Mouse (Mus musculus) lung, postnatal 14 days (tissue): ENCODE measurements around the gene Slc44a1.
A peak's percentile ranks its signal among the peaks of the same experiment; 100 is the strongest.

Experiments
- DNase-seq: peaks from one replicate; pipeline ENCODE4 v3.0.0; 2021

Gene Slc44a1

DNA sequence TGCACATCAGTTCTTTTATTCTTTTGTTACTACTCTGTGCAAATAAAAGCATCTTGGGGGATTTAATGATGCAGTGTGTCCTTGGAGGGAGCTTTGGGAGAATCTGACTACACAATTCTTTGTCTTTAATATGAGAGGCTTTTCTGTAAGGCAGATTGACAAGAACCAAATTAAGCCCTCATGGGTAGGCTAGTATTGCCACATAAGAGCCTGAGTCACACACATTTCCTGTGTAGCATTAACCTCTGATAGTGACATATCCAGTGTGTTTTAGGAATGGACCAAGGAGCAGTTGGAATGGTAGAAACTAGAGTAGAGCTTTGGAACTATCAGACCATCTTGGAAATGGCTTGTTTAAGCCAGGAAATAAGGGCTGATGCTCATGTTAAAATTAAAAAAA is 33.9 kb downstream of the Slc44a1 start:
- DNase-seq: no peak

DNA sequence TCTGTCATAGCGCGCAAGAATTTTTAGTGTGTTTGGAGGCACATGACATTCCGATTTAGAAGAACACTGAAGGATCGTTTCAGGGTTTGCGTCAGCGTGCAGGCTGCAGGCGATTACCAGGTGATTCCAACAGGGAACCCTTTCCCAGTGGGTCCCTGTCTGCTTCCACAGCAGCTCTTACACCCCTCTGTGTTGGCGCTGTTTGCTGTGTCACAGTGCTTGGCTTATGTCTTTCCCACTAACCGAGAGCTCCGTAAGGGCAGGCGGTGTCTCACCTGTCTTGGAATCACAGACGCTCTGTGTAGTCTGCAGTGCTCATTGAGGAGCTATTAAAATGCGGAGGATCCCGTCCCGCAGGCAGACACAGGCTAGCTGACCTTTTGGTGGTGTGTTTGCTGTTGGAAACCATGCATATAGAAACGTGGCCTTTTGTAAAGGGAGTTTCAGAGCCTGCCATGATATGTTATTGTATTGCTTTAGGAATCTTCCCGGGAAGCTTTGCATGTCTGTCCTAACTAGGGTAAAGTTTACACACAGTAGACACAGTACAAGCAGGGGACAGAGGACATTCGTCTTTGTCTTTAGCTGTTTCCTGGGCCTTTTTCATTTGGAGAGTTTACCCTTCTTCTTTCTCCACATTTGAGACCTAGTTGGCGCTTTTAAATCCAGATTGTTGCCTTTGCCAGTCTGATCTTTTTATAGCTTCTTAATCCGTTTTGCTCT is 35.2 kb downstream of the Slc44a1 start:
- DNase-seq: no peak

DNA sequence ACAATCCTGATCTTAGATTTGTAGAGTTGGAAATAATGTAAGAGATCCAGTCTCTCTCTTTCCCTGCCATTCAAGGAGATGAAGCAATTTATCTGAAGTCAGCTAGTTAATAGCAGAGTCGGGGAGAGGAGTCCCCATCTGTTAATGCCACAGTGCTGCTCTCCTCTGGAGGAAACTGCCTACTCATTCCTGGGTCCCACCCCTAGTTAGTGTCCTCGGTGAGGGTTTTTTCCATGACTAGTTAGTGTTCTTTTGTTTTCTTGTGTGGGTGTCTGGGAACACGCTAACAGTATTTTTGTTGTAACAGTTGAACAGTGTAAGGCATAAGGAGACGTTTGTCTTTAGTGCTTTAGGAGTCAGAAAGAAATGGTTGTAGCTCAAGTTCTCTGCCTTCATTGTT is 38.4 kb downstream of the Slc44a1 start:
- DNase-seq: no peak

- no peak for DNase-seq
These were observed 47.3 kb downstream of the Slc44a1 start for GRCm38 (mm10) chr4:53487216-53488188.

DNA sequence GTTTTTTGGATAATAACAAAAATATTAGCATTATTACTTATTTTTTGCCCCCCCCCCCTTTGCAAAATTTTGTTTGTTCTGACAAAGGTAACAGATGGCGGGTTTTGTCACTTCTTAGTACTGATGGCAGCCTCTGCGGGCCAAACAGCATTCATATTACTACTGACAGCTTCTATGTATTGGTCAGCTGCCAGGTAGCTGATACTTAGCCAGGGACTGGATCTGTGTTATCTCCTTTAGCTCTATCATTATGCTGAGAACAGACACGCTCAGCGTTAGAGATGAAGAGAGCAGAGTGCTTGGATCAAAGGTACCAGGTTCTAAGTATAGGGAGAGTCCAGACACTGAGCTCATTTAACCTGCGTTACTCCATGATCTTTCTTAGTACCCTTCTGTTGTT is 48.6 kb downstream of the Slc44a1 start:
- DNase-seq: no peak

DNA sequence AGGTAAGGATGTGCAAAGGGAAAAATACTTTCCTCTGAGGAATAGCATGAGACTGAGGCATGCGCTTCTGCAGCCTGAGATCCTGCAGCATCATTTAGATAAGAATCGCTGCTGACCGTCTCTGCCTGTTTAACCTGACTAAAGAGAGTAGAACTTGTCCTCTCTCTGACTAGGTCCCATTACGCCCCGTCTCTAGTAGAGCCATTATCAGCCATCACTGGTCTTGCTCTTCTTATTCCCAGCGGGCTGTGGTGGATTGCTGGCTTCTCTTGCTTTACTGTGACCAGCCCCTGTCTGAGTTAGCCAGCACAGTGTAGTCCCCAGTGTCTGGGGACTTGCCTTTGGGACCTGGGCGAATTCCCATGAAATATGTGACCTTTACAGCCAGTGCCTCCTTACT is 50.2 kb downstream of the Slc44a1 start:
- no peak for DNase-seq

GRCm38 (mm10) chr4:53491269-53491668 is 51.1 kb downstream of the Slc44a1 start:
- DNase-seq: peak; percentile 23

GRCm38 (mm10) chr4:53495646-53496045 is 55.4 kb downstream of the Slc44a1 start:
- no peak for DNase-seq

- DNase-seq: no peak
These were observed 62.6 kb downstream of the Slc44a1 start for GRCm38 (mm10) chr4:53502764-53503163.

- DNase-seq: peak; percentile 25
These were observed 72.1 kb downstream of the Slc44a1 start for GRCm38 (mm10) chr4:53512131-53512916.

DNA sequence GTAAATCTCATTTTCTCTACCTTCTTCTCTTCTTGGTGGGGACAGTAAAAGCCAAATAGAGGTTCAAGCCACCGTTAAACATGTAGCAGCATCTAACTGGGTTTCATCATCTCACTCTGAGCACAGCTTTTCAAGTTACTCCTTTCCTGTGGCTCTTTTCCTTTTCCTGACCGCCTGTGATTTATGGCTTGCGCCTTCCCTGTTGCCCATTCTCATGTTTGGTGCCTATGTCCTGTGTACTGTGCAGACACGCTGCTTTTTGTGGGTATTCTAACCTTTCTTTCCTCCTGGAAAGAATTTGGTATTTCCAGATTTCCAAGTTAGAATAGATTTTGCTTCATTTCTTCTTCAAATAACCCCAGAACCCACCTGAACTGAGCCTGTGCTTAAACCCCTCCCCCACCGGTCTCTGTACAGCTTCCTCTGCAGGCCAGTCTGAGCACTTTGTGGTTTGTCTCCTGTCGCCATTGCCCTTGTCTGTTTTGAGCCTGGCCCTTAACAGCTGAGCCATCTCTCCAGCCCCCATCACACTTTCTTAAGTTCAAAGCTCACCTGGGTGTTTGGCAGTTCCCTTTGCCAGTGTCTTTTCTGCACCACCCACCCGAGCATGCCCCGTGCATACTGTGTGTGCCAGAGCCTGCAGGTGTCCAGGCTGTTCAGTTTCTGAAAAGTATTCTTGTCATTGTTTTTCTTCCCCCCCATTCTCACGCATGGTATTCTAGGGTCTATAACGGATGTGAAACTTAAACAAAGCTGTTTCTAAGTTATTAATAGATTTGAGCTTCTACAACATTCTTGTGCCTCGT is 73.3 kb downstream of the Slc44a1 start:
- DNase-seq: no peak

DNA sequence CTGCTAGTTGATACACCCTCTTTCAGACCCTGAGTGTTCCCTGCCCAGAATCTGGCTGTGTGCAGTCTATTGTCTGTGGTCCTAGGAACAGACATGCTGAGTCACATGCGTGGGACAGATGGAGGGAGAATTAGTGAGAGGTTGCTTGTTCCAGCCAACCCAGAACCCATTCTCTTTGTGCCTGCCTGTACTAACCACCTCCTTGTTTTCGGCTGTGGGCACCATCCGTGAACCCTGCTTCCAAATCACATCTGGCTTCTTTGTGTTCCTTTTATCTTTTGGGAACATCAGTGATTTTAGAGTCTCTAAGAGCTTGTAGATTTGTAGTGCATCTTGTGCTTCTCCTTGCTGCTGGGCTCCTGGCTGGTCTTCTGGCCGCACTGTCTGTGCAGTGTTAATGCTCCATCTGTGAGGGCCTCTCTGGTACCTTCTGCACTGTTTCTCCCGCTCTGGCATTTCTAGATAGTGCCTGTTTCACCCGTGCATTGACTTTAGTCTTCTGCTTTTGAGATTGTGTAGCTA is 75.9 kb downstream of the Slc44a1 start:
- DNase-seq: no peak

DNA sequence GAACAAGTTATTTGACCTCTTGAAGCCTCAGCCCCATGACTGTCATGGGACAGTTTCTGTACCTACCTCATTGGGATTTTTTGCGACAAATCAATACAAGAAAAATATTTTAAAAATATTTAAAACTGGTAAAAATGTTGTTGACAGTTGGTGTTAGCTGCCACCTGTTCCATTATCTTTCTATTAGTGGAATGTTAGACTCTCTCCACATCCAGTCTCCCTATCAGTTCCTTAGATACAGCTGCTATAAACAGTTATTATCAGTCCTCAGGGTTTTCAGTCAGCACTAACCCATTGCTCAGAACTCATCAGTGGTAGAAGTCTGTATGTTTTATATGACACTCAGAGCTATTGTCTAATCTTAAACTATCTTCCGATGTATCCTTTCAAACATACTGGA is 79.2 kb downstream of the Slc44a1 start:
- DNase-seq: no peak

GRCm38 (mm10) chr4:53521028-53521427 is 80.8 kb downstream of the Slc44a1 start:
- DNase-seq: no peak

GRCm38 (mm10) chr4:53522655-53523054 is 82.4 kb downstream of the Slc44a1 start:
- DNase-seq: no peak

- no peak for DNase-seq
These were observed 85.3 kb downstream of the Slc44a1 start for GRCm38 (mm10) chr4:53525503-53525902.

DNA sequence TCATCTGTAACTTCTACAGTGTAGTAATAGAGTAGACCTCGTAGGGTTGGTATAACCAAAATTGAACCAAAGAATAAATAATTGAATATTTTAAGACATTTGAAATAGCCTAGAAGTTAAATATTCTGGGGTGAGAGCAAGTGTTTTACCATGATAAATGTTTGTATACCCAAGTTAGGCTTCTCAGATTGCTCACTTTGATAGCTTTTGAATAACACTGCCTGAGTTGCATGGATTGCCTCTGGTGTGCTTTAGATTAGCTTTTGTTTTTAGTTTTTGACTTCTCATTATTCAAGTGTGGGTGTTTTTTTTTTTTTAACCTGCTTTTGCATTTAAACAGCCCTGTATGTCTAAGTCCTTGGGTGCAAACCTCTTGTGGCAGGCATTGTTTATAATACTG is 85.8 kb downstream of the Slc44a1 start:
- DNase-seq: no peak

DNA sequence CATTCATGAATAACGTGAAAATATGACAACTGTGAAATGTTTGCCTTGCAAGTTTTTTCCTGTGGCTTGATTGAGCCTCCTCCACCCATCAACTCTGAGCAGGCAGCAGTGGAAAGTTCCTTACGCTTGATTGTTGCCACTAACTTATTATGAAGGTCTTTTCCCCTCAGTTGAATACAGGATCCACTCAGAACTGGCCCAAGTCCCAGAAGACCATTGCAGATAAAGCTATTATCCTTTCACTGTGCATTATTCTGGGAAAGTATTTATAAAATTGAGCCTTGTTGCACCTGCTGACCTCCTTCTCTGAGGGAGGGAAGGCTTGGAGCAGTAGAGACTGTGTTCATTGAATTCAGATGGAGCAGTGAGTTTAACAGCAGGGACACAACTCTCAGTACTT is 86.2 kb downstream of the Slc44a1 start:
- no peak for DNase-seq

DNA sequence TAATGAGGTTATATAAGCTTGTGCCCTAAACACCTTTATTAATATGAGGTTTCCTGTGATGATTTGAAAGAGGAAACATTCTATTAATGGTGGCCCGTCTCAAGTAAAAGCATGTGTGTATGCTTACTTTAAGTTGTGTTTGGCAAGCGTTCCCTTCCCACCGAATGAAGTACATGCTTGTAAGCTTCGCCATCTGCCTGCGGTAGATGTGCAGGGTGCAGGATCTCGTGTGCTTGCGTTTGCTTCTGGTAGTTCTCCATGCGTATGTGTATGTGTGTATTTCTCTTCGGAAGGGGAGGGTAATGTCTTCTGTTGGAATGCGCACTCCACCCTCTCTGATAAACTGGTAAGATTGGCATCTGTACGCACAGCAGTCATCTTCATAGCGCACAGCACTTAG is 95.6 kb downstream of the Slc44a1 start:
- no peak for DNase-seq

- no peak for DNase-seq
These were observed 96.9 kb downstream of the Slc44a1 start for GRCm38 (mm10) chr4:53537101-53537500.

- no peak for DNase-seq
These were observed 97.3 kb downstream of the Slc44a1 start for GRCm38 (mm10) chr4:53537539-53537938.

DNA sequence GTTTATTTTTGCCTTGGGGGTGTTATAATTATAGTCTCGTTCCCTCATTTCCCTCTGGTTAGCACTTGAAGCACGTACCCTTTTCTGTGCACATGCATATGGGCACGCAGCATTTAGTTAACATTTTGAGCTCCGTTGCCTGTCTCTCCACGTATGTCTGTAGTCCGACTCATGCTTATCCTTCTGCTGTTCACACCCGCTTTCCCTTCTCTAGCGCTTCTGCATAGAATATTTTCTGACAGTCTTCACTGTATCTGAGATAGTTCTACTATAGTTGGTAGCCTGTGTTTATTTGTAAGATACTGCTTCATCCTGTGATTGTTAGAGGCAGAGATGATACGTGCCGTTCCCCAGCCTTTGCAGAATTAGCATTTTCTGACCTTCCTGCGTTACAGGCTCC is 98.4 kb downstream of the Slc44a1 start:
- no peak for DNase-seq
